Mouse (Mus musculus): ENCODE measurements around the gene Usp38. TPM values are rescaled to one million over a fixed set of nuclear protein-coding genes. Genes with fewer than 3 reads are reported as not detected.

The Usp38 gene
- polyA plus RNA-seq, 2 experiments, result 10.9 to 24.1 TPM

DNA sequence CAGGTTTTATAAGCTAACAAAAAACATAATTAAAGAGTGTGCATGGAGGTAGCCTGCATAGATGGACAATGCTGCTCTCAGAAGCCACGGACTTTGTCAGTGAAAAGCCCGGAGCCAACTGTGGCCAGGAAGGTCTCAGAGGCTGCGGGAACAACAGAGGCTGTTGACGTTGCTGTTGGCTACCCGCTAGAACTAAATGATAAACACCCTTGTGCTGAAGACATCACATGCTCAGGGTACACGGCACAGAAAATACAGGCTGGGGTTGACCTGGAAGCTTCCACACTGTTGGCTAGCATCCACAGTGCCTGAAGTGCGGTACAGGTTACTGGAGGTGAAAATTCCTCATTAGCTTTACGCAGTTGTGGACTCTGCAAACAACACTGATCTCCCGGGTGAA, 43.6 kb downstream of the Usp38 start:
- Histone ChIP-seq H3K9me3 (ENCODE audit: control insufficient read depth, low read length) (no peaks in the 10 kb centered on the region), H3K27me3 (ENCODE audit: control insufficient read depth, insufficient read depth, low read length) (no peaks in the 10 kb centered on the region), H3K4me1 (ENCODE audit: control insufficient read depth, insufficient read depth, low read length) (no peaks in the 10 kb centered on the region), H3K36me3 (ENCODE audit: control insufficient read depth, insufficient read depth, low read length) (no peaks in the 10 kb centered on the region), H3K4me2 (replicated peaks; ENCODE audit: low read depth, low read length, severe bottlenecking) (no peak overlapping the region), H3K9ac (ENCODE audit: low read depth, low read length, severe bottlenecking) (no peak overlapping the region), H3K4me3 (replicated peaks; ENCODE audit: low read length) (no peak overlapping the region), H3K27ac (replicated peaks; ENCODE audit: low read depth, low read length) (no peak overlapping the region)
- ATAC-seq (ENCODE audit: low FRiP score, low read depth) (no peak), DNase-seq (ENCODE audit: low spot score) (no peak)
- 84% methylated on average over 8 of the region's 9 CpGs for WGBS
- no peak for TF ChIP-seq POLR2A (IDR thresholded peaks at IDR 0.05; ENCODE audit: borderline replicate concordance, extremely low read depth, insufficient read depth, insufficient read length)

DNA sequence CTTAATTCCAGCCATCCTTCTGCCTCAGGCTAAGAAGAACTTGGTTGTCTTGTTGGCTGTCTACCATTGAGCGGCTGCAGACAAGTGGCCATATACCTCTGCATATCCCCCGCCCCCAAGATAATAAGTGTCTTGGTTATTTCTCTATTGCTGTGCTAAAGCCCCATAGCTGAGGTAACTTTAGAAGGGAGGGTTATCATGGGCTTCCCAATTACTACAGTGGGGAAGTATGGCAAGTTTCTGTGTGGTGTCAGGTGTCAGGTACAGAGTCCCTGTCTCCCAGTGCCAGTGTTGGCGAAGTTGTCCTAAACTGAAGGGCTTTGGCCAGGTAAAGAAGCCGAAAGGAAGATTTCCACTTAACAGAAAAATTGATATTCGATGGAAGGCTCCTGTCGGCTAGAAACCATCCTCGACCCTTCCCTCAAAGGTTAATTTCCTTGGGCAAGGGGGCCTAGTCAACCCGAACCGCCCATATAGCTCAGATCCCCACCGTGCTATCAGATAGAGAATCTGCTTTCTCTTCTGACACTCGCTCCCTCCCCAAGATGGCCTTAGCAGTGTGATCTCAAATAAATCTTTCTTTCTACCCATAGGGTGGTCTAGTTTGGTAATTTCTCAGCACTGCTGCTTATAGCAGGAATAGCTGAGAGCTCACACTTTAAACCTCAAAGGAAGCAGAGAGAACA, 44.6 kb downstream of the Usp38 start:
- Histone ChIP-seq H3K9me3 (ENCODE audit: control insufficient read depth, low read length) (no peaks in the 10 kb centered on the region), H3K9ac (ENCODE audit: low read depth, low read length, severe bottlenecking) (no peak overlapping the region), H3K4me3 (replicated peaks; ENCODE audit: low read length) (no peak overlapping the region), H3K27ac (replicated peaks; ENCODE audit: low read depth, low read length) (no peak overlapping the region), H3K4me2 (replicated peaks; ENCODE audit: low read depth, low read length, severe bottlenecking) (no peak overlapping the region), H3K36me3 (ENCODE audit: control insufficient read depth, insufficient read depth, low read length) (no peaks in the 10 kb centered on the region), H3K27me3 (ENCODE audit: control insufficient read depth, insufficient read depth, low read length) (no peaks in the 10 kb centered on the region), H3K4me1 (ENCODE audit: control insufficient read depth, insufficient read depth, low read length) (no peaks in the 10 kb centered on the region)
- TF ChIP-seq POLR2A (IDR thresholded peaks at IDR 0.05; ENCODE audit: borderline replicate concordance, extremely low read depth, insufficient read depth, insufficient read length), result no peak
- no peak for ATAC-seq (ENCODE audit: low FRiP score, low read depth)
- no peak for DNase-seq (ENCODE audit: low spot score)
- 83% methylated on average over 11 of the region's 11 CpGs for WGBS

DNA sequence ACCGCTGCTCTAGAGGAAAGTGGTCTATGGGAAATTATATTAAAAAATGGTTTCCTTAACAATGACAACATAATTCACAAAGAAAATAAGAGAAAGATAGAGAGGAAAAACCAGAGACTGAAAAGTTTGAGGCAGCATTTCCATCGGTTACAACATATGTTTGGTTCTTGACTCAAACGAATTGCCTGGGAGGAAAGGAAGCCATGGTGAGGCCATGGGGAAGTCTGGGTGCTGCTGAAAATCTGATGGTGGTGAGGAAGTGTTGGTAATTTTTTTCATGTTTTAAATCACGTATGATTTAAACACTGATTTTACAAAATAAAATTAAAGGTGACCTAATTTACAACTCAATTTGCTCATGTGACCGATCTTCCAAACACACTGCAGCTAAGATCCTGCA, 45.3 kb downstream of the Usp38 start:
- H3K36me3 ChIP-seq (ENCODE audit: control insufficient read depth, insufficient read depth, low read length), result no peaks in the 10 kb centered on the region
- H3K4me3 ChIP-seq (replicated peaks; ENCODE audit: low read length), result no peak overlapping the region
- no peak overlapping the region for H3K9ac ChIP-seq (ENCODE audit: low read depth, low read length, severe bottlenecking)
- no peaks in the 10 kb centered on the region for H3K4me1 ChIP-seq (ENCODE audit: control insufficient read depth, insufficient read depth, low read length)
- H3K27me3 ChIP-seq (ENCODE audit: control insufficient read depth, insufficient read depth, low read length), result no peaks in the 10 kb centered on the region
- no peak for TF ChIP-seq POLR2A (IDR thresholded peaks at IDR 0.05; ENCODE audit: borderline replicate concordance, extremely low read depth, insufficient read depth, insufficient read length)
- DNase-seq (ENCODE audit: low spot score) (no peak), ATAC-seq (ENCODE audit: low FRiP score, low read depth) (no peak)
- H3K27ac ChIP-seq (replicated peaks; ENCODE audit: low read depth, low read length), result no peak overlapping the region
- H3K9me3 ChIP-seq (ENCODE audit: control insufficient read depth, low read length), result no peaks in the 10 kb centered on the region
- H3K4me2 ChIP-seq (replicated peaks; ENCODE audit: low read depth, low read length, severe bottlenecking), result no peak overlapping the region
- 88% methylated on average over 5 of the region's 5 CpGs for WGBS

DNA sequence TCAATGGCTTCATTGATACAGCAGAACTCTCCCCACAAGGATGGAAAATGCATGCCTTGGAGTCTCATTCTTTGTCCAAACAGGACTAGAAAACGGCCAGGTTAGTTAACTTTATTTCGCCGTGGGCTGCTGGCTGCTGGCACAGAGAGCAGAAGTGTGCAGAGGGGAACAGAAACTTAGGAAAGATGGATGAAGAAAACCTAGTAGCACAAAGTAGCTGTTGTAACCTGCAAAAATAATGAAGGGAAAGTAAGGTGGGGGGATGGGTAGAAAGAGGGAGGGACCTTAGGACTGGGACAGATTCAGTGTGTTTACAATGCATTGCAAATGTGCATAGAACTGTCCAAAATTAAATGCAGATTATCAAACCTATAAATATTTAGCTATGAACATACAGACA, 51.6 kb downstream of the Usp38 start:
- no peak overlapping the region for H3K4me3 ChIP-seq (replicated peaks; ENCODE audit: low read length)
- 77% methylated on average over 3 of the region's 3 CpGs for WGBS
- DNase-seq (ENCODE audit: low spot score), result no peak

DNA sequence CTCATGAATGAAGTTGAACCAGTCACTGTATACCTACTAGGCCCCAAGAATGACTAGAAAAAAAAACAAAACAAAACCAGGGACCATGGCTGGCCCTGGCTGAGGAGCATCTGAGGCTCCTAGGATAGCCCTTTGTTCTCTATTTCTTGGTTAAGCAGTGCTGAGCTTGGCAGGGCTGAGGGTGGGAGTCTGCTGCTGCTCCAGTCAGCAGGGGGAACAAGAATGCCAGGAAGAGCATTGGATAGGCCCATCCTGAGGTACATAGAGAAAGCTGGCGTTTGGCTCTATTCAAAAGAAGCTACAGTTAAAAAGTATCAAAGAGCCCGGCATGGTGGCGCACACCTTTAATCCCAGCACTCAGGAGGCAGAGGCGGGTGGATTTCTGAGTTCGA, 52.1 kb downstream of the Usp38 start:
- no peak for TF ChIP-seq POLR2A (IDR thresholded peaks at IDR 0.05; ENCODE audit: borderline replicate concordance, extremely low read depth, insufficient read depth, insufficient read length)
- Histone ChIP-seq H3K9ac (ENCODE audit: low read depth, low read length, severe bottlenecking) (no peak overlapping the region), H3K4me3 (replicated peaks; ENCODE audit: low read length) (no peak overlapping the region), H3K27ac (replicated peaks; ENCODE audit: low read depth, low read length) (no peak overlapping the region), H3K27me3 (ENCODE audit: control insufficient read depth, insufficient read depth, low read length) (no peaks in the 10 kb centered on the region), H3K4me1 (ENCODE audit: control insufficient read depth, insufficient read depth, low read length) (peaks cover 5% of the 10 kb centered on the region; the same call in 1 of the 2 replicates), H3K9me3 (ENCODE audit: control insufficient read depth, low read length) (no peaks in the 10 kb centered on the region), H3K36me3 (ENCODE audit: control insufficient read depth, insufficient read depth, low read length) (no peaks in the 10 kb centered on the region), H3K4me2 (replicated peaks; ENCODE audit: low read depth, low read length, severe bottlenecking) (no peak overlapping the region)
- WGBS, result 92% methylated on average over 5 of the region's 5 CpGs
- ATAC-seq (ENCODE audit: low FRiP score, low read depth), result no peak
- DNase-seq (ENCODE audit: low spot score), result no peak

More for the DNA sequence above, 51.6 kb downstream of the Usp38 start:
- no peak overlapping the region for H3K9ac ChIP-seq (ENCODE audit: low read depth, low read length, severe bottlenecking)
- H3K9me3 ChIP-seq (ENCODE audit: control insufficient read depth, low read length), result no peaks in the 10 kb centered on the region
- no peaks in the 10 kb centered on the region for H3K27me3 ChIP-seq (ENCODE audit: control insufficient read depth, insufficient read depth, low read length)
- no peak overlapping the region for H3K27ac ChIP-seq (replicated peaks; ENCODE audit: low read depth, low read length)
- no peak for TF ChIP-seq POLR2A (IDR thresholded peaks at IDR 0.05; ENCODE audit: borderline replicate concordance, extremely low read depth, insufficient read depth, insufficient read length)
- no peak for ATAC-seq (ENCODE audit: low FRiP score, low read depth)
- H3K36me3 ChIP-seq (ENCODE audit: control insufficient read depth, insufficient read depth, low read length), result no peaks in the 10 kb centered on the region
- no peak overlapping the region for H3K4me2 ChIP-seq (replicated peaks; ENCODE audit: low read depth, low read length, severe bottlenecking)
- peaks cover 5% of the 10 kb centered on the region; the same call in 1 of the 2 replicates for H3K4me1 ChIP-seq (ENCODE audit: control insufficient read depth, insufficient read depth, low read length)

Measured in limb, embryonic 14.5 days (tissue).